Mouse (Mus musculus): ENCODE results near the gene Apex1. TPM values are rescaled to one million over a fixed set of nuclear protein-coding genes. Genes with fewer than 3 reads are reported as not detected.
"Not testable (repeated sequence)": the region's sequence is repeated elsewhere in the genome, so short reads cannot be mapped to it uniquely, and the experiment has no call there.

Apex1 gene
- polyA plus RNA-seq, 1 experiment from 2014 or later = 188 TPM

DNA sequence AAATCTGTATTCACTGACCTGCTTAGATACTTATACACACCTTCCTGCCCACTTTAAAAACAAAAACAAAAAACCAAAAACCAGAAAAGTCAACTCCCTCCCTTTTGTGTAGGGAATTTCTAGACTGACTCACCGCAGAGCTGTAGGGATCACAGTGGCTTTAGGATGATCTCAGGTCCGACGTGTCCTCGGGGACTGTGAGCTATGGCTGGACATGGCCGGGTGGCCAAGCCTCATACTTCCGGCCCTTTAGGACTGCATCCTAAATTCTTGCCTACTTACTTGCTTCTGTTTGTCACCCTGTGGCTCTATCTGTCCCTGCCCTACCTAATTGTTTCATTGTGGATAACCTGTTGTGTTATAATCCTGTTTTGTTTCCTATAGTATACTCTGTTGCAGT, 32.0 kb downstream of the Apex1 start:
- not testable (repeated sequence) for ATAC-seq (ENCODE audit: insufficient number of reproducible peaks, low FRiP score, low TSS enrichment, low read depth); H3K27ac ChIP-seq

DNA sequence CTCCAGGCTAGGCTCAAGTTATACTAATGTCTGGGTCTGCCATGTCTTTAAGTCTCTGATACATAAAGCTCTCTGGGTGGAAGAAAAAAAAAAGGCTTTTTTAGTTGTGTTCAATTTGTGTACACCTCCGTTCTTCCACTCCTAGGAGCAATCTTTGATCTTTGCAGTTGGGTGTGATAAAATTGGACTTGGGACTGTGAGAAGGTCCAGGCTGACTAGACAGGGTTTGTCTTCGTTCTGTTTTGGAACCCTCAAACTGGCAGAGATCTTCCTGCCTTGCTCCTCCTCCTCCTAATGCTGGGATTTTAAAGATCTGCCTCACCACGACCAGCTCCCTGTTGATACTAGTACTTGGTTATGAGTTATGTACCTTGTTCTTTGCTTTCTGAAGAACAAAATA, 32.4 kb downstream of the Apex1 start:
- H3K27me3 ChIP-seq; H3K36me3 ChIP-seq; H3K9ac ChIP-seq; H3K4me2 ChIP-seq; H3K4me3 ChIP-seq; H3K4me1 ChIP-seq; ATAC-seq (ENCODE audit: insufficient number of reproducible peaks, low FRiP score, low TSS enrichment, low read depth); H3K9me3 ChIP-seq; H3K27ac ChIP-seq: not testable (repeated sequence)
- WGBS = 52% methylated on average over 3 of the region's 3 CpGs

More for the DNA sequence above, 32.0 kb downstream of the Apex1 start:
- 84% methylated on average over 6 of the region's 6 CpGs for WGBS
- H3K4me1 ChIP-seq, H3K27me3 ChIP-seq, H3K9ac ChIP-seq, H3K9me3 ChIP-seq, H3K4me3 ChIP-seq, H3K4me2 ChIP-seq, H3K36me3 ChIP-seq: not testable (repeated sequence)

DNA sequence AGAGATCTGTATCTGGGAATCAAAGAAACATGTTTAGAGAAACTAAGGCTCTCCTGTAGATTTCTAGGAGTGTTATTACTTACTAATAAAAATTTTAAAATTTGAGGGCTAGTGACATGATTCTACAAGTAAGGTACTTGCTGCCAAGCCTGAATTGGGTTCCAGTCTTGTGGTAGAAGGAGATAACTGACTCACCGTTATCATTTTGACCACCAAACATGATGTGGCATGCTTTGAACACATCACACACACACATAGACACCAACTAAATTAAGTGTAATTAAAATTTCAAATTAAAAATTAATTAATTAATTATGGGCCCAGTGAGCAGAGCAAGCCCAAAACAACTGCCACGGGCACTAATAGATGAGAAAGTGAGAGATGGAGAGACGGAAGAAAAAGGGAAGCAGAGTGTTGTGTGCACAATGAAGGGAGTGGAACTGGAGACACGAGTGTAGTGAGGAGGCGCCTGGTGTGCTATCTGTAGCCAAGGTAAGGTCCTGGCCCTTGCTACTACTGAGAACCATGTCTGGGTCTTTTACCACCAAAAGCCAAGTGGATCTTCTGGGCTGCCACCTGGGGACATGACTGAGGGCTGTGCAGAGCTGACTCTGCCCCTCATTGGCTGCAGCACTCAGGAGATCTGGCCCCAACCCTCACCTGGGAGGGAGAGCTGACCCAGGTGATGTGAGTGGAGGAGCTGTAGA, 33.7 kb downstream of the Apex1 start:
- not testable (repeated sequence) for H3K9me3 ChIP-seq; H3K9ac ChIP-seq; H3K4me1 ChIP-seq; H3K4me3 ChIP-seq; H3K27me3 ChIP-seq; H3K4me2 ChIP-seq; H3K27ac ChIP-seq; ATAC-seq (ENCODE audit: insufficient number of reproducible peaks, low FRiP score, low TSS enrichment, low read depth); H3K36me3 ChIP-seq
- WGBS = 90% methylated on average over 5 of the region's 5 CpGs

DNA sequence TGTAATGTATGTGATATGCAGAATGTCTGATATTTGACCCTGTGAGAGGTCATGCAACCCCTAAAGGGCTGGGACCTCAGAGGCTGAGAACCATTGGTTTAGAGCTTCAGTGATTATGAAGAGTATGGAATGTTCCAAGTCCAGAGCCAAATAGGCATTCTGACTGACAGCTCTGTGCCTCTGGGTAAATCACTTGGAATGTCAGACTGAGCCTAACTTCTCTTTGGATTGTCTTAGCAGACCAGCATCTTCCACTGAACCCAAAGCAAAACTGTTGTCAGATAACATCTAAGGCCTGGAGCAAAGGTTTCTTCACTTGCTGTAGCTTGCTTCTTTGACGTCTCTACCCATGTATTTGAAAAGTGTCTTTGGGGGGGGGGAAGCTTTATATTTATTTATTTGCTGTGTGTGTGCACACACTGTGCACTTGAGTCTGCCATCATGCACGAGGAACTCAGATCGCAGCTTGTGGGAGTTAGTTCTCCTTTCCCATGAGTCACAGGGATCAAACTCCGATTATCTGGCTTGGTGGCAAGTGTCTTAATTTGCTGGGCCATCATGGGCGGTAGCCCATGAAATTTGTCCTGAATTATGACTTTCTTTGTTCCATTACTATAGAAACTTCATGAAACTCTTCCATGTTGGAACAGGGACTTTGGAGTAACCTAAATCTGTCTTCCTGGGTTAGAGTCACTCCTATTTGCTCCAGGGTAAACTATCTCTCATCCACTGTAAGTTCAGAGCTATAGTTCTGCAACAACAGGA, 43.6 kb downstream of the Apex1 start:
- H3K27me3 ChIP-seq = no peaks in the 10 kb centered on the region
- no peak overlapping the region for H3K4me3 ChIP-seq
- ATAC-seq (ENCODE audit: insufficient number of reproducible peaks, low FRiP score, low TSS enrichment, low read depth) = no peak
- H3K36me3 ChIP-seq = no peaks in the 10 kb centered on the region
- H3K9me3 ChIP-seq = no peaks in the 10 kb centered on the region
- 78% methylated on average over 5 of the region's 5 CpGs for whole genome bisulfite sequencing
- no peaks in the 10 kb centered on the region for H3K4me1 ChIP-seq
- no peak overlapping the region for H3K4me2 ChIP-seq
- no peak overlapping the region for H3K27ac ChIP-seq
- H3K9ac ChIP-seq = no peak overlapping the region

DNA sequence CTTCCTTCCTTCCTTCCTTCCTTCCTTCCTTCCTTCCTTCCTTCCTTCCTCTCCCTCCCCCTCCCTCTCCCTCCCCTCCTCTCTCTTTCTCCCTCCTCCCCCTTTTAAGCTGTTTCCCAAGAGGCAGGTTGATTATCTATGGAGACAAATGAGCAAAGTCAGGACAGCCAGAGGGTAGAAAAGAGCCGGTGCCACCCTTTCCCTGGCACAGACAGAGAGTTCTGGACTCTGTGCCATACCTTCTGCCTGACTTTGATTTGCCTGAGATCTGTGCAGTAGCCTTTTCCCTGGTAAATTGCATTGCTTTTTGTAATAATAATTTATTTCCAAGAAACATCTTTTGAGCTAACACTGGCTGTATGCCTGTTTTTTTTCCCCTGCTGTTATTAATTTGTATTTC, 44.3 kb downstream of the Apex1 start:
- H3K4me2 ChIP-seq = no peak overlapping the region
- 27% methylated on average over 1 of the region's 1 CpGs for WGBS
- ATAC-seq (ENCODE audit: insufficient number of reproducible peaks, low FRiP score, low TSS enrichment, low read depth) = no peak
- no peaks in the 10 kb centered on the region for H3K9me3 ChIP-seq
- H3K4me3 ChIP-seq = no peak overlapping the region
- no peaks in the 10 kb centered on the region for H3K4me1 ChIP-seq
- H3K27ac ChIP-seq = no peak overlapping the region
- no peaks in the 10 kb centered on the region for H3K36me3 ChIP-seq
- no peaks in the 10 kb centered on the region for H3K27me3 ChIP-seq
- H3K9ac ChIP-seq = no peak overlapping the region

DNA sequence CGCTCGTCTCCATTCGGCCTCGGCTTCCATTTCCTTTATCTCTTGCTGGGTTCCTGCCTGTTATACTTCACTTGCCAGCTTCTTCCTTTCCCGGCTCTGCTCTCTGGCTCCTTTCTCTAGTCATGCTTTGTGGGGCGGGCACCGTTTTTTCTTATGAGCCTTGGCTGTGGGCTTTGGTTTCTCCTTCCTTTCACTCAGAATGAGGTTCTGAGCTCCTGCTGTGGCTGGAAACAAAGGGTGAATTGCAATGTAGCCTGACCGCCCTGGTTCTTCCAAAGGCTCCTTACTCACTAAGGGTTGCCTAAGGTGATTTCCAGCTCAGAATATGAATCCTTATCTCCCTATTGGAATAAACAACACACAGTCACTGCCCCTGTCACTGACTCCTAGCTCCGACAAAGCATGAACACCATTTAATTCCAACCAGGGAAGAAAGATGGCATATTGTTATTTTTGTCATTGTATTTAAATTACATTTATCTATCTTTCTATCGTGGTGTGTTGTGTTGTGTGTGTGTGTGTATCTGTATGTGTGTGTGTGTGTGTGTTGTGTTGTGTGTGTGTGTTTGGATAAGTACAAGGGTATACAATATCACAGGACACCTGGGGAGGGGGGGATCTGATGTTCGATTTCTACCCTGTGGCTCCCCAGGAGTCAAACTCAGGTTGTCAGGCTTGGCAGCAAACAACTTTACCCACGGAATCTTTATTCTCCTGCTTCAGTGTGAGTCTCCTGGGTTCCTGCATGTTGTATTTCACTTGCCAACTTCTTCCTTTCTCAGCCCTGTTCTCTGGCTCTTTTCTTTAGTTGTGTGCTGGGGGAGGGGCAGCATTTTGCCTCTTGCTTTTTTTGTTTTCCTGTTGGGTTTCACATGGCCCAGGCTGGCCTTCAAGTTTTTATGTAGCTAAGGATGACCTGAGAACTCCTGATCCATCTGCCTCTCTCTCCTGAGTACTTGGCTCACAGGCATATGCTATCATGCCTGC, 45.1 kb downstream of the Apex1 start:
- Histone ChIP-seq H3K9ac (no peak overlapping the region), H3K4me3 (no peak overlapping the region), H3K4me1 (no peaks in the 10 kb centered on the region), H3K27ac (no peak overlapping the region), H3K36me3 (no peaks in the 10 kb centered on the region), H3K9me3 (no peaks in the 10 kb centered on the region), H3K4me2 (no peak overlapping the region), H3K27me3 (no peaks in the 10 kb centered on the region)
- WGBS = 43% methylated on average over 12 of the region's 12 CpGs
- no peak for ATAC-seq (ENCODE audit: insufficient number of reproducible peaks, low FRiP score, low TSS enrichment, low read depth)

DNA sequence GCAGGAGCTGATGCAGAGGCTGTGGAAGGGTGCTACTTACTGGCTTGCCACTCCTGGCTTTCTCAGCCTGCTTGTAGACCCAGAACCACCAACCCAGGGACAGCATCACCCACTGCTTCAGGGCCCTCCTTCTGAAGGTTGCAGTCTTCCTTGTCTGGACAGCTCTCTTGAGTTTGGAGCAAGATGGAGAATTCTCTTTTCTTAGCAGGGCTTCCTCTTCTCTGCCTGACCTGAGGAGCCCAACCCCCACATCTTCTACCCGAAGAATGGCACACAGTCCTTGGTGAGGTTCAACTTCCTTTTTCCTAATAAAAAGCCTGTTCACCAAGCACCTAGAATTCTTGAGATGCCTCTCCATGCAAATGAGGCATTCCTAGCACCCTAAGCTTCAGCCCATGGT, 46.1 kb downstream of the Apex1 start:
- no peak overlapping the region for H3K4me2 ChIP-seq
- no peak for ATAC-seq (ENCODE audit: insufficient number of reproducible peaks, low FRiP score, low TSS enrichment, low read depth)
- H3K4me3 ChIP-seq = no peak overlapping the region
- WGBS = 50% methylated on average over 1 of the region's 1 CpGs
- H3K27me3 ChIP-seq = no peaks in the 10 kb centered on the region
- H3K36me3 ChIP-seq = no peaks in the 10 kb centered on the region
- no peak overlapping the region for H3K9ac ChIP-seq
- H3K9me3 ChIP-seq = no peaks in the 10 kb centered on the region
- no peaks in the 10 kb centered on the region for H3K4me1 ChIP-seq
- H3K27ac ChIP-seq = no peak overlapping the region

DNA sequence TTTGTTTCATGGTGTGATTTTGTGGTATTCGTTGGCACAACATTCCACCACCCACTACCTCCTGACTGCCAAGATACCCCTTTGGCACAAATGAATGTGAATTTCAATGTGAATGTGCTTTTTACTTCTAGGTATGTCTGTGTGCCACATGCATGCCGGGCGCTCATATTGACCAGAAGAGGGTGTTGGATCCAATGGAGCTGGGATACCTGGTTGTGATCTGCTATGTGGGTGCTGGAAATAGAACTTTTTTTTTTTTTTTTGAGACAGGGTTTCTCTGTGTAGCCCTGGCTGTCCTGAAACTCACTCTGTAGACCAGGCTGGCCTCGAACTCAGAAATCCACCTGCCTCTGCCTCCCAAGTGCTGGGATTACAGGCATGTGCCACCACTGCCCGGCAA, 48.3 kb downstream of the Apex1 start:
- H3K4me1 ChIP-seq; ATAC-seq (ENCODE audit: insufficient number of reproducible peaks, low FRiP score, low TSS enrichment, low read depth); H3K36me3 ChIP-seq; H3K9me3 ChIP-seq; H3K27me3 ChIP-seq; H3K4me2 ChIP-seq; H3K27ac ChIP-seq; H3K9ac ChIP-seq; H3K4me3 ChIP-seq: not testable (repeated sequence)
- 87% methylated on average over 5 of the region's 5 CpGs for WGBS

DNA sequence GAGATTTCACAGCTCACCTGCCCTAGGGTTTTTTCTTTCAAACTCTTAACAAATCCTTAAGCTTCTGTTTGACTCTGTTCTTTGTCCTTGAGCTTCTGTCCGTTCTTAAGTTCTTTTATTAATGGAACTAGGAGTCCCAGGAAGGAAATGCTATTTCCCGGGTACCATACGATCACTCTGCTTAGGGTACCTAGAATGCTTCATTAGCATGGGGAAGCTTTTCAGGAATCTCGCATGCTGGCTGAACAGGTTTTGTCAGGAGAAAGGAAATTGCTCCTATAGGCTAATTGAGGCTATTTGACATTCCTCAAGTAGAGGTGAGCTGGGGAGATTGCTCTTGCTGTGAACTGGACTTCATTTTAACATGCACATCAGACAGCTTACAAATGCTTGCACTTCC, 48.9 kb downstream of the Apex1 start:
- Histone ChIP-seq H3K4me1 (no peaks in the 10 kb centered on the region), H3K27me3 (no peaks in the 10 kb centered on the region), H3K4me2 (no peak overlapping the region), H3K9me3 (no peaks in the 10 kb centered on the region), H3K36me3 (no peaks in the 10 kb centered on the region), H3K4me3 (no peak overlapping the region), H3K9ac (no peak overlapping the region), H3K27ac (no peak overlapping the region)
- ATAC-seq (ENCODE audit: insufficient number of reproducible peaks, low FRiP score, low TSS enrichment, low read depth) = no peak
- WGBS = 40% methylated on average over 4 of the region's 4 CpGs

DNA sequence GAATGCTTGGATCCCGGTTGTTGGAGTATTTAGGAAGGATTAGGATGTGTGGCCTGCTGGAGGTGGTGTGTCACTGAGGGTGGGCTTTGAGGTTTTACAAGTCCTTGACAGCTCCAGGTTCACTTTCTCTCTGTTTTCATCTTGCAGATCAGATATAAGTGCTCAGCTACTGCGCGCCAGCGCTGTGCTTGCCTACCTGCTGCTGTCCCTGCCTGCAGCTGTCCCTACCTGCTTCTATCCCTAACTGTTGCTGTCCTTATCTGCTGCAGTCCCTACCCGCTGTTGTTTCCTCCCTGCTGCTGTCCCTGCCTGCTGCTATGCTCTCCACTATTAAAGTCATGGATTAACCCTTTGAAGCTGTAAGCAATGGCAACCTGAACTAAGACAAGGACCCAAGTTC, 50.2 kb downstream of the Apex1 start:
- Histone ChIP-seq H3K9ac (no peak overlapping the region), H3K4me2 (no peak overlapping the region), H3K9me3 (no peaks in the 10 kb centered on the region), H3K4me3 (no peak overlapping the region), H3K27ac (no peak overlapping the region), H3K36me3 (no peaks in the 10 kb centered on the region), H3K4me1 (no peaks in the 10 kb centered on the region), H3K27me3 (no peaks in the 10 kb centered on the region)
- ATAC-seq (ENCODE audit: insufficient number of reproducible peaks, low FRiP score, low TSS enrichment, low read depth) = no peak
- 59% methylated on average over 5 of the region's 5 CpGs for WGBS

DNA sequence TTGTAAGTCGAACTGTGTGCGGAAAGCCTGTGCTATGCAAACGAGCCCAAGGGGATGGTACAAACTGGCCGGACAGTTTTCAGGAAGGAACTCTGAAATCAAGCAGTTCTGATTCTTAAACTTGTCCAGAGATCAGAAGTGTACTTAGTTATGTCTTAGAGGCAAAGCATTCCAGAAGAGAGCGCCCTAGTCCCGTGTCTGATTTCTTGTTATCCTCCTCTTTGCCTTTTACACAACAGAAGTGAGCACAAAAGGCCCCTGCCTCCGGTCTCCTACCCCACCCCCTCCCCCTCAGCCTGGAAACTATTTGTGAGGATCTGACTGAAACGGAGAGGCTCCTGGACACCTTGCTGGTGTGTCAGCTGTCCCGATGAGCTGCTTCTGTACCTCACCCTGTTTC, 51.9 kb downstream of the Apex1 start:
- Histone ChIP-seq H3K4me3 (no peak overlapping the region), H3K4me1 (no peaks in the 10 kb centered on the region), H3K27ac (no peak overlapping the region), H3K9ac (no peak overlapping the region), H3K9me3 (no peaks in the 10 kb centered on the region), H3K27me3 (no peaks in the 10 kb centered on the region), H3K36me3 (no peaks in the 10 kb centered on the region), H3K4me2 (no peak overlapping the region)
- WGBS = 23% methylated on average over 9 of the region's 9 CpGs
- no peak for ATAC-seq (ENCODE audit: insufficient number of reproducible peaks, low FRiP score, low TSS enrichment, low read depth)

Measured in limb, embryonic 15.5 days (tissue).